Mouse (Mus musculus): ENCODE data around the gene Strn.
A peak's percentile ranks its signal among the peaks of the same experiment; 100 is the strongest.
"Not testable (repeated sequence)": the region's sequence is repeated elsewhere in the genome, so short reads cannot be mapped to it uniquely, and the experiment has no call there.

Gene Strn

DNA sequence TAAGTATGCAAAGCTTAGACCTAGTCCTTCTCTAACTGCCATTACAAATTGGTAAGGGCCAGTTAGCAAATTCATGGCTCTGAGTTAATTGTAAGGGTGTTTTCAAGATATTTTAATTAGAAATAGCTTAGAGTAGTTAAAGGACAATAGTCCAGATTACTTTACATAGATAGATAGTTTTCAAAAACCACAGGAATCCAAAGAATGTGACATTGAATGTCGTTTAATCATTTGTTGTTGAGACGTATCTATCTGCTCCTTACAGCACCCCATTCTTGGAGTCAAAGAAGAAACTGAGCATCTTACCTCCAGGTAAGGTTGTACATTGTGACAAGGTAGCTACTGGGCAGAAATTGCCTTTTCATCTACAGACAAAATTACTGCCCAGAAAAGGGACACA lies 26.7 kb downstream of the Strn start:
- no peak for DNase-seq (ENCODE audit: low read depth, low spot score)

- no peak for DNase-seq (ENCODE audit: low read depth, low spot score)
These were observed 28.6 kb downstream of the Strn start for GRCm38 (mm10) chr17:78708422-78708821.

GRCm38 (mm10) chr17:78702988-78703387 lies 34.0 kb downstream of the Strn start:
- no peak for DNase-seq (ENCODE audit: low read depth, low spot score)

- DNase-seq (ENCODE audit: low read depth, low spot score): no peak
These were observed 38.0 kb downstream of the Strn start for GRCm38 (mm10) chr17:78698965-78699364.

DNA sequence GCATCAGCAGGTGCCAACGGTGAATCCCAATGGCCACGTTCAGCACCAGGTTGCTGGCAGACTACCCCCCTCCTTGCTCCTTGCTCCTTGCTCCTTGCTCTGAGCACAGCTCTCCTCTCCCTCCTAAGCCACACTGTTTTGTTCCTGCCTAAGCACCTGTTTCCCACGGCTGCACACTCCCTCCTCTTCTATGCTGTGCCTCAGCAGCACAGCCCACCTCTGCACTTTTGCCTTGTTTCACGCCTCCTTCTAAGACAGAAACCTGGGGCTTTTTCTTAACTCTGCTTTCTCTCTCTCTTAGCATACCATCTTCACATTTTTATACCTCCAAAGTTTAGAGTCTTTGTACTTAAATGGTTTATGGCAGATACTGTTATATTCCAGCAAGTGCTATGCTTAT lies 39.5 kb downstream of the Strn start:
- DNase-seq (ENCODE audit: low read depth, low spot score): no peak

- DNase-seq (ENCODE audit: low read depth, low spot score): no peak
These were observed 40.1 kb downstream of the Strn start for GRCm38 (mm10) chr17:78696922-78697321.

GRCm38 (mm10) chr17:78689231-78689630 lies 47.8 kb downstream of the Strn start:
- DNase-seq (ENCODE audit: low read depth, low spot score): not testable (repeated sequence)

- no peak for DNase-seq (ENCODE audit: low read depth, low spot score)
These were observed 49.0 kb downstream of the Strn start for GRCm38 (mm10) chr17:78687971-78688370.

DNA sequence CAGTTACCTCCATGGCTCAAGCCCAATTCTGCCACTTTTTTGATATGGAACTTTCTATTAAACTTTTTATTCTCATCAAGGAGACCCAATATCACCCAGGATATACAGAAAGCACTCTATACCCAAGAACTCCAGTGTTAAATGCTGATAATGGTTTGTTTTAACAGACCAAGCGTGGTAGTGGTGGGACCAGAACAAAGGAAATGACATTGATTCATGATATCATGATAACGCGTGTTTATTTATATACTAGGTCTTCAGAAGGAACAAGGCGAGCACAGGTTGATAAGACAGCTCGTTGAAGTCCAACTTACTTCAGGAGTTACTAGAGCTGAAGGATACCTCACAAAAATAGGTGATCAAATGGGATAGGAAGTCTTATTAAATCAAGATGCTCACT lies 52.0 kb downstream of the Strn start:
- DNase-seq (ENCODE audit: low read depth, low spot score): no peak

- no peak for DNase-seq (ENCODE audit: low read depth, low spot score)
These were observed 54.6 kb downstream of the Strn start for GRCm38 (mm10) chr17:78682351-78682750.

DNA sequence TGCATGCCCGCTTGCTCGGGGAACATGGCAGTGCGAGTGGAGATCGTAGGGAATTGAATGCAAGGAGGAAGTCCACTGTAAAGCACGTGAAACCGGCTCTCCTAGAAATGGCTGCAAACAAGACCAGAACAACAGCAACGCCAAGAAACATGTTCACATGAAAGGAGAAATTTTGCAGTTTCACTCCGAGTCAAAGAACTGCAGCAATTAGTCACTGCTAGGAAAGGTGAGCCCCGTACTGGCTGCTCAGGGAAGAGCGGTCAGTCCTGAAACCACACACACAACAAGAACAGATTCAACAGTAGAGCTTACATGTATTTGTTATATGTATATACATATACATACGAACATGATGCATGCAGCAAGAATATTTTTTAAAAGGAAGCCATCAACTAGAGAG lies 57.5 kb downstream of the Strn start:
- no peak for DNase-seq (ENCODE audit: low read depth, low spot score)

DNA sequence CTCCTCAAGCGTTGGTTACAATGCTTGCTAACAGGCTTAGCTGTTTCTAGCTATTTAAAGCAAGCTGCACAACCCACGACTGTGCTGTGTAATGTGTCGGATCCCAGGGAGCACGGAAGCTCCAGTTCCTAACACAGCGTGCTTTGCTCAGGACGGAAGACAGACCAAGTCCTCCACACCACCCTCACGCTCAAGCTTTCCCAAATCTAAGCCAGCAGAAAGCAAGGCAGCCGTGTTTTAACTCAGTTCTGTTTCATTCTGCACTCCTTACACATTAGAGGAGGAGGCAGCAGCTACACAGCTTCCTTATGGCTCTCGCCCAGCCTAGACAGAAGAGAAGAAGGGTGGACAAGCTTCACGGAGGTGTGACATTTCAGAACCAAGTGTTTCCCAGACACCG lies 60.2 kb downstream of the Strn start:
- peak; percentile 88 for DNase-seq (ENCODE audit: low read depth, low spot score)

DNA sequence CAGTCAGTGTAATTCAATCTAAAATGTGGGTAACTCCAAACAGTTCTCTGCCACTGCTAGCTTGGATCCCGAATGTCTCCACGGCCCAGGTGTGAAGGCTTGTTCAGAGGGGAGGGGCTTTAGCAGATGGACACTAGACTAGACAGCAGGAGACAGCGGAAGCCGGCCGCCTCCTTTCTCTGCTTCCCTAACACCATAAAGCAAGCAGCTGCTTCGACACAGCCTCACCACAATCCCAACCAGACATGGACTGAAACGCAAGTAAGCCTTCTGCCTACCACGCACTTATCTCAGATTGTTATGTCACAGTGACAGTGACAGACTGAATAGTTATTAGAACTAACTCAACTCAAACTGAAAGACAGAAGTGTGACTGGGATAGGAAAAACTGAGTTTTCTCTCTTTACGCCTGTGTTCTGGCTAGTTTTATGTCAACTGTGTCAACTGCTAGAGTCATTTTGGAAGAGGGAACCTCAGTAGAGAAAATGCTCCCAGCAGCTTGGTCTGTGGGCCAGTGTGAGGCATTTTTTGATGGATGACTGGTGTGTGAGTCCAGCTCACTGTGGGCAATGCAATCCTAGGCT lies 71.9 kb downstream of the Strn start:
- no peak for DNase-seq (ENCODE audit: low read depth, low spot score)

DNA sequence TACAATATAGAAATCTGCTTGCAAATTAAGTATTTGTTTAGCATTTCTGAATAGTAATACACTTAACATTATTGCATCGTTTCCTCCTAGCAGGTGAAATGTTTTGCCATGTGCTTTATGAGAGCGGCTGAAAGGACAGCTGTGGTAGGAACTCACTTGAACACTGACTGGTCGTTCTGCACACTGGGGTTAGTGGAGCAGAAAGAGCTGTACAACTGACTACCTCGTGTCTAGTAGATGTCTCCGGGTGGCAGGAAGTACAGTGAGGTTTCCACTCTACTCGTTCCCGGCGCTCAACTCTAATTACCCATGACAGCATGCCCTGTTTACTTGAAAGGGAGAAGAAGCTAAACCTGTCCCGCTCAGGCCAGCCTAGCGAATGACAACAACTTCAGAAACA lies 82.2 kb downstream of the Strn start:
- DNase-seq (ENCODE audit: low read depth, low spot score): no peak

DNA sequence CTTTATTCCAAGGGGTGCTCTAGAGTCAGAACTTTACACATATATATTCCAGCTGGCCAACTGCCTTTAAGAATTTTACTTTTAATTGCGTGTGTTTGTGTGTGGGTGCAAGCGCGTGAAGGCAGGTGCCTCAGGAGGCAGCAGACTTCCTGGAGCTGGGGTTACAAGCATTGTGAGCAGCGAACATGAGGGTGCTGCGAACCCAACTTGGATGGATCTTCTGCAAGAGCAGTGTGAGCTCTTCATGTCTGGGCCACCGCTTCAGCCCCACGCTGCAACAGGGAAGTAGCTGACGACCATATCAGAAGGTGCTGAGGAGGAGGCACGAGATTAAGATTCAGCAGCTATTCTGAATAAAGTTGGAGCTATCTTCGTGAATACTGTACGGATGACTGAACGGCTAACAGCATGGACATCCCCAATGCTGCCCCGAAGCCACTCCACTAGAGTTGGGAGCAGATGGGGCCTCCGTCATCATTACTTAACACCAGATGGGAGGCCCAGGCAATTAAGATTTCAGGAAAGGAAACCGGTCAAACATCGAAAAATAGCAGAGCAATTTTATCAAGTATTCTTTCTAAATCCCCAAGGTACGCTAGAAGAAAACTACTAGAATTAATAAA lies 93.0 kb downstream of the Strn start:
- no peak for DNase-seq (ENCODE audit: low read depth, low spot score)

DNA sequence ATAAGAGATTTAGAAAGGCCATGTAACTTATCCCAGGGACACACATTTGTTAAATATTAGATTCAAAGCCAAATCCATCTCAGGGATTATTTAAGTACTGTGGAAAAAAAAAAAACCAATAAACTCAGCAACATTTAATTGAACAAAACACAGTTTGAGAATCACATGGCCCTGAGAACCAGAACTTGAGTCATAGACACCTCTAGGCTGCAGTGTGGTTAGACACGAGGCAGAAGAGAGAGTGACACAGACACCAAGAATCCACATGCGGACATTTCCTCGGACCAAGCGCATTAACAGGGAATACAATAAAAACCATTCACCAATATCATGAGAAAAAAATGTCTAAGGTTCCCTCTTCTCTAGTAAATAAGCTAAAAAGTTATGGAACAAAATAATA lies 94.7 kb downstream of the Strn start:
- DNase-seq (ENCODE audit: low read depth, low spot score): no peak

DNA sequence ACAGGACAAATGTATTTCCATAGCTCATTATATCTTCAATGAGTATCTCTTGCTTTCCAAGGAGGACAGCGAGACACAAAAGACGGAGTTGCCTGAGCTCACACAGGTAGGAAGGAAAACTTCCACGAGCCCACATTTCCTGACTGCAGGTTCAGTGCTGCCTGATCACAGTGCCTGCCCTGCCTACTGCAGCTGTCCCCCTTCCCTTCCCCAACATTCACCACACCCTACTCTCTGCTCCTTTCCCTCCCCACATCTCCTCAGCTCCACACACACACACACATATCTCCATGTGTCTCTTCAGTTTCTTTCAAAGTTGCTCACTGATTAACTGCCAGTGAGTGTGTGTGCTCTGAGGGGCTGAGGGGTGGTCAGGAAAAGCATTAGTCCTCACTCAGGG lies 96.6 kb downstream of the Strn start:
- no peak for DNase-seq (ENCODE audit: low read depth, low spot score)

- DNase-seq (ENCODE audit: low read depth, low spot score): no peak
These were observed 97.9 kb downstream of the Strn start for GRCm38 (mm10) chr17:78639099-78639498.

GRCm38 (mm10) chr17:78637140-78637539 lies 99.9 kb downstream of the Strn start:
- no peak for DNase-seq (ENCODE audit: low read depth, low spot score)

GRCm38 (mm10) chr17:78635616-78636015 lies 101.4 kb downstream of the Strn start:
- DNase-seq (ENCODE audit: low read depth, low spot score): no peak

DNA sequence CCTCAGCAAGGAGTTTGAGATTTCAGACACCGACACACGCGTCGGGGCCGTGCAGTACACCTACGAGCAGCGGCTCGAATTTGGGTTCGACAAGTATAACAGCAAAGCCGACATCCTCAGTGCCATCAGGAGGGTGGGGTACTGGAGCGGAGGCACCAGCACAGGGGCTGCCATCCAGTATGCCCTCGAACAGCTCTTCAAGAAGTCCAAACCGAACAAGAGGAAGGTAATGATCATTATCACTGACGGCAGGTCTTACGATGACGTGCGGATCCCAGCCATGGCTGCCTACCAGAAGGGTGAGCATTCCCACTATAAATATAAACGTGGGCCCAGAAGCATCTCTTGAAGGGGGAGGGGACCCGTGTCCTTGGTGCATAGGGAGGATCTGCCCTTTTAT lies 112.1 kb downstream of the Strn start:
- no peak for DNase-seq (ENCODE audit: low read depth, low spot score)

DNA sequence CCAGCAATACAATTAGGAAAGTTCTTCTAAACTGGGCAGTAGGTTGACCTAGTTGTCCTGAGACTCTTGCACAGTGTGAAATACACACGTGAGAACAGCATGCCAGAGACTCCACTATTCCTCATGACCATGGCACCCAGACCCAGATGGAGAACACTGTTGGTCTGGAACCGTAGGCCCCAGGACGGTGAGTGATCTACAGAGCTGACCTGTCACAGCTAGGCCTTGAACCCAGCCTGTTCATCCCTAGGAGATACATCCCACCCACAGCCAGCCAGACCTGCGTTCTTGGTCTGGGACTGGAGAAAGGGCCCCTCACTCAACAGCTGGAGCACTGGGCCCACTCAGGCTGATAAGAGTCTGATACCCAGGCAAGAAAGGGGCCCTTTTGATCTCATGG lies 115.1 kb downstream of the Strn start:
- DNase-seq (ENCODE audit: low read depth, low spot score): no peak

- DNase-seq (ENCODE audit: low read depth, low spot score): no peak
These were observed 116.3 kb downstream of the Strn start for GRCm38 (mm10) chr17:78620740-78621139.

DNA sequence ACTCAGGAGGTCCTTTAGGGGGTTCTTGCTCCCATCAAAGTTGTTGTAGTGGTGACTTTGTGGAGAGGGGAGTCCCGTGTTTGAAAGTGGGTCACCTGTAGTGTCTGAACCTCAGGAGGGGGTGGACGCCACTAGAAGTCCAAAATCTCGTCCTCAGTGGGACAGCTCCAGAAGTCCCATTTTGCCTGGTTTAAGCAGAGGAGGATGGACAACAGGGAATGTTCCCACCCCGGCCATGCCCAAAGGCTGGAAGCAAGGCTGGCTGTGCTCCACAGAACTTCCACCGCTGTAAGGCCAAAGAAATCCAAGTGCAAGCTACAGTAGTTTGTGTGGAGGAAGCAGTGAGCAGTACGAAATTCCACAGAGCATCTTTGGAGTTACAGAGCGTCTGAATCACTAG lies 117.0 kb downstream of the Strn start:
- no peak for DNase-seq (ENCODE audit: low read depth, low spot score)

All from telencephalon, adult 2 months (tissue).